Mouse (Mus musculus): ENCODE results near the gene Atp5k. TPM values are rescaled to one million over a fixed set of nuclear protein-coding genes. Genes with fewer than 3 reads are reported as not detected.

Atp5k gene
- 745 and 753 TPM in 2 replicates for polyA plus RNA-seq (2015; fragmentation: Nextera tagmentation; extraction: Ambion mirVana)

- Histone ChIP-seq H3K9ac (ENCODE audit: low read depth, low read length) (peak within 1 kb of the TSS; percentile 90), H3K4me1 (replicated peaks; ENCODE audit: insufficient read depth, low read length) (no peaks in the 10 kb centered on the region), H3K27me3 (ENCODE audit: insufficient read depth, low read length) (no peaks in the 10 kb centered on the region), H3K27ac (peak within 1 kb of the TSS; percentile 72), H3K36me3 (ENCODE audit: insufficient read depth, low read length) (0 out of 2 replicates have a peak, but pooled peaks cover 16% of the 10 kb centered on the region), H3K4me3 (replicated peaks; ENCODE audit: low read depth, low read length) (peak within 1 kb of the TSS; percentile 94), H3K9me3 (replicated peaks; ENCODE audit: low read length) (no peaks in the 10 kb centered on the region), H3K4me2 (ENCODE audit: low read length) (peak within 1 kb of the TSS; percentile 64)
- peak; percentile 89 for ATAC-seq (replicated peaks; ENCODE audit: low FRiP score, low read depth)
- under 1% methylated on average over 42 of the region's 42 CpGs for WGBS
- peak; percentile 96 for DNase-seq (ENCODE audit: low spot score)
- peak; percentile 96 for TF ChIP-seq CTCF (IDR thresholded peaks at IDR 0.05; ENCODE audit: low read depth)
These were observed at the start of gene Atp5k for GRCm38 (mm10) chr5:108433804-108434587. Atp5k (minus strand) TSS chr5:108434448.

DNA sequence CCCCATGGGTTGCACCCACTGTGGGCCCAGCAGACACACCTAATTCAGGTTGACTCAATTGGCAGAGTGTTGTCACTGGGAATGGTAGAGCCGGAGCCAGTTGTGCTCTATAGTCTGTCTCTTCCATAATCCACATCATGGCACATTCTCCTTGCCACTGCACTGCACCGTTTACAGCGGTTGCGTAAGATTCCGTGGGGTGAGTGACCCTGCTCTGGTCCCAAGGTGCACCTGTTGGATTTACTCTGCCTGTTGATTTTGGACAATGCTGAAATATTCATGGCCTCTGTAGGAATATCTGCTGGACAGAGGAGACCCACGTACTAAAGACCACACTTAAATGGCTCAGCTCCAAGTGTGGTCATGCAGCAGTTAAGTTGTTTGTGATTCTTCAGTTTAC is 48.8 kb upstream of the Atp5k start:
- H3K4me1 ChIP-seq (replicated peaks; ENCODE audit: insufficient read depth, low read length), result no peaks in the 10 kb centered on the region
- no peaks in the 10 kb centered on the region for H3K27me3 ChIP-seq (ENCODE audit: insufficient read depth, low read length)
- no peak overlapping the region for H3K4me2 ChIP-seq (ENCODE audit: low read length)
- ATAC-seq (replicated peaks; ENCODE audit: low FRiP score, low read depth) (no peak), DNase-seq (ENCODE audit: low spot score) (no peak)
- H3K9me3 ChIP-seq (replicated peaks; ENCODE audit: low read length), result no peaks in the 10 kb centered on the region
- no peak for TF ChIP-seq CTCF (IDR thresholded peaks at IDR 0.05; ENCODE audit: low read depth)
- peaks cover 19% of the 10 kb centered on the region for H3K36me3 ChIP-seq (ENCODE audit: insufficient read depth, low read length)
- no peak overlapping the region for H3K27ac ChIP-seq
- no peak overlapping the region for H3K9ac ChIP-seq (ENCODE audit: low read depth, low read length)
- H3K4me3 ChIP-seq (replicated peaks; ENCODE audit: low read depth, low read length), result no peak overlapping the region
- WGBS, result 91% methylated on average over 6 of the region's 6 CpGs

DNA sequence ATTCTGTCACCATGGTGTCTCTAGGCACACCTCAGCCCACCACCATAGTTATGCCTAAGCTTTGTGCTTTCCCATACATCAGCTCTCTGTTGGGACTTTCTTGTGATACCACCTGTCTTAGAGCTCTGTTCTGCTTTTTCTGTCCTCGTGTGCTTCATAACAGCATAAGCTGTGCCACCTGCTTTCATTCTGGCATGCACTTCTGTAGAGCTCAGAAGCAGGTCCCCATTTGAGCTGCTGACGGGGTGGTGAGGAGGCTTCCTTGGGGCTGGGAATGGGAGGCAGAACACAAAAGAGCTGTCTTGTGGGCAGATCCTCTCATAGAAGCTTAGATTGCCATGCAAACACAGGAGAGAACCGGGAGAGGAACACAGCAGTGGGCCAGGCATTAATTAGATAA is 41.7 kb upstream of the Atp5k start:
- Histone ChIP-seq H3K36me3 (ENCODE audit: insufficient read depth, low read length) (peaks cover 53% of the 10 kb centered on the region), H3K27ac (no peak overlapping the region), H3K27me3 (ENCODE audit: insufficient read depth, low read length) (no peaks in the 10 kb centered on the region), H3K9me3 (replicated peaks; ENCODE audit: low read length) (no peaks in the 10 kb centered on the region), H3K4me3 (replicated peaks; ENCODE audit: low read depth, low read length) (no peak overlapping the region), H3K4me2 (ENCODE audit: low read length) (no peak overlapping the region), H3K4me1 (replicated peaks; ENCODE audit: insufficient read depth, low read length) (no peaks in the 10 kb centered on the region), H3K9ac (ENCODE audit: low read depth, low read length) (no peak overlapping the region)
- DNase-seq (ENCODE audit: low spot score), result no peak
- 90% methylated on average over 3 of the region's 3 CpGs for WGBS
- ATAC-seq (replicated peaks; ENCODE audit: low FRiP score, low read depth), result no peak
- no peak for TF ChIP-seq CTCF (IDR thresholded peaks at IDR 0.05; ENCODE audit: low read depth)

- H3K27ac ChIP-seq, result no peak overlapping the region
- peaks cover 53% of the 10 kb centered on the region for H3K36me3 ChIP-seq (ENCODE audit: insufficient read depth, low read length)
- no peak overlapping the region for H3K4me2 ChIP-seq (ENCODE audit: low read length)
- ATAC-seq (replicated peaks; ENCODE audit: low FRiP score, low read depth) (no peak), DNase-seq (ENCODE audit: low spot score) (no peak)
- no peaks in the 10 kb centered on the region for H3K4me1 ChIP-seq (replicated peaks; ENCODE audit: insufficient read depth, low read length)
- TF ChIP-seq CTCF (IDR thresholded peaks at IDR 0.05; ENCODE audit: low read depth), result no peak
- 91% methylated on average over 4 of the region's 4 CpGs for WGBS
- H3K9ac ChIP-seq (ENCODE audit: low read depth, low read length), result no peak overlapping the region
- no peak overlapping the region for H3K4me3 ChIP-seq (replicated peaks; ENCODE audit: low read depth, low read length)
- no peaks in the 10 kb centered on the region for H3K9me3 ChIP-seq (replicated peaks; ENCODE audit: low read length)
- no peaks in the 10 kb centered on the region for H3K27me3 ChIP-seq (ENCODE audit: insufficient read depth, low read length)
These were observed 39.5 kb upstream of the Atp5k start for GRCm38 (mm10) chr5:108473737-108474136.

- DNase-seq (ENCODE audit: low spot score), result no peak
- no peak overlapping the region for H3K9ac ChIP-seq (ENCODE audit: low read depth, low read length)
- no peak for ATAC-seq (replicated peaks; ENCODE audit: low FRiP score, low read depth)
- no peaks in the 10 kb centered on the region for H3K9me3 ChIP-seq (replicated peaks; ENCODE audit: low read length)
- H3K4me1 ChIP-seq (replicated peaks; ENCODE audit: insufficient read depth, low read length), result no peaks in the 10 kb centered on the region; the same call in 1 of the 2 replicates
- H3K27me3 ChIP-seq (ENCODE audit: insufficient read depth, low read length), result no peaks in the 10 kb centered on the region
- WGBS, result 70% methylated on average over 7 of the region's 7 CpGs
- TF ChIP-seq CTCF (IDR thresholded peaks at IDR 0.05; ENCODE audit: low read depth), result no peak
- no peak overlapping the region for H3K4me3 ChIP-seq (replicated peaks; ENCODE audit: low read depth, low read length)
- no peak overlapping the region for H3K4me2 ChIP-seq (ENCODE audit: low read length)
- H3K36me3 ChIP-seq (ENCODE audit: insufficient read depth, low read length), result peaks cover 20% of the 10 kb centered on the region
- no peak overlapping the region for H3K27ac ChIP-seq
These were observed 35.4 kb upstream of the Atp5k start for GRCm38 (mm10) chr5:108469617-108470016.

- ATAC-seq (replicated peaks; ENCODE audit: low FRiP score, low read depth) (no peak), DNase-seq (ENCODE audit: low spot score) (no peak)
- Histone ChIP-seq H3K36me3 (ENCODE audit: insufficient read depth, low read length) (no peaks in the 10 kb centered on the region), H3K4me1 (replicated peaks; ENCODE audit: insufficient read depth, low read length) (peaks cover 20% of the 10 kb centered on the region), H3K4me3 (replicated peaks; ENCODE audit: low read depth, low read length) (no peak overlapping the region), H3K27me3 (ENCODE audit: insufficient read depth, low read length) (no peaks in the 10 kb centered on the region), H3K4me2 (ENCODE audit: low read length) (no peak overlapping the region), H3K27ac (no peak overlapping the region), H3K9ac (ENCODE audit: low read depth, low read length) (no peak overlapping the region), H3K9me3 (replicated peaks; ENCODE audit: low read length) (no peaks in the 10 kb centered on the region)
- no peak for TF ChIP-seq CTCF (IDR thresholded peaks at IDR 0.05; ENCODE audit: low read depth)
- WGBS, result 92% methylated on average over 1 of the region's 1 CpGs
These were observed 32.4 kb upstream of the Atp5k start for GRCm38 (mm10) chr5:108466647-108467046.

Measured in kidney, postnatal 0 days (tissue).